Mouse (Mus musculus) myocyte (in vitro differentiated cells): ENCODE results near the gene Pex26. TPM values are rescaled to one million over a fixed set of nuclear protein-coding genes. Genes with fewer than 3 reads are reported as not detected.

Source experiments
- H3K27me3 ChIP-seq: one replicate; pipeline ENCODE4 v1.6.1; 2011; ENCODE audit not compliant: control insufficient read depth, insufficient read depth, insufficient read length
- H3K36me3 ChIP-seq: one replicate; pipeline ENCODE4 v1.6.1; 2011; ENCODE audit not compliant: control insufficient read depth, insufficient read depth
- H3K4me2 ChIP-seq: one replicate; pipeline ENCODE4 v1.6.1; 2011; ENCODE audit warnings: low read depth, control low read depth
- H3K4me3 ChIP-seq: one replicate; pipeline ENCODE4 v1.5.1; 2011; ENCODE audit warnings: mild to moderate bottlenecking, control low read depth, moderate library complexity
- H3K79me2 ChIP-seq: one replicate; pipeline ENCODE4 v1.6.1; 2011; ENCODE audit not compliant: control insufficient read depth, insufficient read depth
- H3ac ChIP-seq: one replicate; pipeline ENCODE4 v1.6.1; 2011; ENCODE audit not compliant: control insufficient read depth, insufficient read length
- CEBPB ChIP-seq: IDR thresholded peaks from 2 replicates; pipeline ENCODE4 v1.6.1; 2011; ENCODE audit warnings: mild to moderate bottlenecking, moderate library complexity; ENCODE audit not compliant: poor library complexity, insufficient read depth, severe bottlenecking
- E2F4 ChIP-seq: IDR thresholded peaks from one replicate; pipeline ENCODE4 v1.6.1; 2011; ENCODE audit warnings: mild to moderate bottlenecking, control low read depth, moderate library complexity; ENCODE audit not compliant: insufficient read depth
- MAX ChIP-seq: IDR thresholded peaks from one replicate; pipeline ENCODE4 v1.6.1; 2011; ENCODE audit warnings: low read depth, mild to moderate bottlenecking, control low read depth
- MYOD1 ChIP-seq, 3 experiments: IDR thresholded peaks; one replicate each; pipeline ENCODE4 v1.6.1; 2011; ENCODE audit warnings: control low read depth in 2 of 3, low read depth in 2 of 3, mild to moderate bottlenecking in 2 of 3, moderate library complexity in 1 of 3; ENCODE audit not compliant: insufficient read length in 2 of 3, control insufficient read depth in 1 of 3
- MYOG ChIP-seq, 3 experiments: IDR thresholded peaks; one replicate each; pipeline ENCODE4 v1.6.1; 2011; ENCODE audit warnings: control low read depth in 2 of 3, low read depth in 2 of 3, mild to moderate bottlenecking in 2 of 3; ENCODE audit not compliant: insufficient read length in 2 of 3, control insufficient read depth in 1 of 3, insufficient read depth in 1 of 3
- POLR2A ChIP-seq: IDR thresholded peaks from one replicate; pipeline ENCODE4 v1.6.1; 2011; ENCODE audit warnings: low read depth, mild to moderate bottlenecking, control low read depth, moderate library complexity; ENCODE audit not compliant: insufficient read length
- POLR2AphosphoS2 ChIP-seq: IDR thresholded peaks from one replicate; pipeline ENCODE4 v1.6.1; 2011; ENCODE audit warnings: low read depth, control low read depth; ENCODE audit not compliant: insufficient read length
- REST ChIP-seq: IDR thresholded peaks from one replicate; pipeline ENCODE4 v1.6.1; 2011; ENCODE audit warnings: mild to moderate bottlenecking, control low read depth, moderate library complexity; ENCODE audit not compliant: insufficient read depth, insufficient read length
- SRF ChIP-seq: IDR thresholded peaks from one replicate; pipeline ENCODE4 v1.6.1; 2011; ENCODE audit warnings: low read depth; ENCODE audit not compliant: control insufficient read depth, insufficient read length
- TCF12 ChIP-seq: IDR thresholded peaks from one replicate; pipeline ENCODE4 v1.6.1; 2011; ENCODE audit warnings: mild to moderate bottlenecking, control low read depth; ENCODE audit not compliant: poor library complexity, insufficient read depth, severe bottlenecking
- TCF3 ChIP-seq: IDR thresholded peaks from one replicate; pipeline ENCODE4 v1.6.1; 2011; ENCODE audit warnings: low read depth, control low read depth; ENCODE audit not compliant: insufficient read length
- USF1 ChIP-seq: IDR thresholded peaks from one replicate; pipeline ENCODE4 v1.6.1; 2011; ENCODE audit warnings: low read depth, mild to moderate bottlenecking, control low read depth, moderate library complexity
- polyA plus RNA-seq: library from polyadenylated mRNA; unstranded; fragments of >200 nt; fragmentation: generic; extraction: Trizol; gene quantifications from one replicate; pipeline ENCODE4 v1.2.1, GENCODE M21; 2012; ENCODE audit warnings: missing spikeins

The Pex26 gene
- polyA plus RNA-seq, 1 experiment = 2.0 TPM

DNA sequence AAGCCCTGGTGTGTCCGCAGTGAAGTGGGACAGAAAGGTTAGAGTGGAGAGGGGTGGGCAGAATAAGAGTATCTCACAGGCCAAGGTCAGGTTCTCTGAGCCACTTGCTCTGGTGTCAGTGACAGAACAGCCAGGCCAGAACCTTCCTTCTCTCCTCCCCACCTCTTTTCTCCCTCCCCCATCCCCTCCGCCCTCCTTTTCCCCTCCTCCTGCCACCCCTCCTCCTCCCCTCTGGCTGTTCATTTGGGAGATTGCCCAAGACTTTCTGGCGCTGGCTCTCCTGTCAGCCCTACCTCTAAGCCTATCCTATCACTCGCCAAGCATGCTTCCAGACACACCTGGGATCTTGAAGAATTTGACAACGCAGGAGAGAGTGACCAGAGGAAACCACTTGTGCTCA, 28.3 kb downstream of the Pex26 start:
- no peak for TF ChIP-seq TCF3
- no peak for TF ChIP-seq POLR2A
- no peak for TF ChIP-seq MAX
- no peak for TF ChIP-seq REST
- TF ChIP-seq POLR2AphosphoS2 = no peak
- no peak for TF ChIP-seq MYOG (IDR thresholded peaks at IDR 0.05; ENCODE audit: control insufficient read depth in 1 of 3, insufficient read depth in 1 of 3, insufficient read length in 2 of 3, low read depth in 2 of 3)
- TF ChIP-seq CEBPB = no peak
- no peak for TF ChIP-seq TCF12
- TF ChIP-seq MYOD1 (IDR thresholded peaks at IDR 0.05; ENCODE audit: control insufficient read depth in 1 of 3, insufficient read length in 2 of 3, low read depth in 2 of 3) = no peak
- TF ChIP-seq USF1 = no peak
- no peak for TF ChIP-seq SRF
- no peak for TF ChIP-seq E2F4
- no peak overlapping the region for H3K4me3 ChIP-seq
- no peak overlapping the region for H3ac ChIP-seq
- no peaks in the 10 kb centered on the region for H3K36me3 ChIP-seq
- H3K4me2 ChIP-seq = no peak overlapping the region
- no peaks in the 10 kb centered on the region for H3K79me2 ChIP-seq
- peaks cover 16% of the 10 kb centered on the region for H3K27me3 ChIP-seq

DNA sequence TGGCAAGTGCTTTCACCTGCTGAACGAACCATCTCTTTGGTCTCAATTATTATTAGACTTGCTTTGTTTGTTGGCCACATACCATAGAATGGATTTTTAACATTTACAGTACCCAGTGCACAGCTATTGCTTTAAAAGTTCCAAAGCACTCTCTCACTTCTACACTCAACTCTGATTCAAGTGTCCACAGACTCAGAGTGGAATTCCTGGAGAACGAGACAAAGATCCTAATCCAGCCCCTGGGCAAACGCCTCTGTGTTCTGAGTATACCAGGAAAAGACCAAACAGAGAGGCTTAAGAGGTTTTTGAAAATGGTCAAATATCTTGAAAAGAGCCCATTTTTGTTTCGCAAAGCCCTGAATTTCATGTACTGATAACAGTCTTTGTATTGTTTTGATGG, 29.5 kb downstream of the Pex26 start:
- H3K4me3 ChIP-seq = no peak overlapping the region
- no peak overlapping the region for H3ac ChIP-seq
- TF ChIP-seq CEBPB = no peak

DNA sequence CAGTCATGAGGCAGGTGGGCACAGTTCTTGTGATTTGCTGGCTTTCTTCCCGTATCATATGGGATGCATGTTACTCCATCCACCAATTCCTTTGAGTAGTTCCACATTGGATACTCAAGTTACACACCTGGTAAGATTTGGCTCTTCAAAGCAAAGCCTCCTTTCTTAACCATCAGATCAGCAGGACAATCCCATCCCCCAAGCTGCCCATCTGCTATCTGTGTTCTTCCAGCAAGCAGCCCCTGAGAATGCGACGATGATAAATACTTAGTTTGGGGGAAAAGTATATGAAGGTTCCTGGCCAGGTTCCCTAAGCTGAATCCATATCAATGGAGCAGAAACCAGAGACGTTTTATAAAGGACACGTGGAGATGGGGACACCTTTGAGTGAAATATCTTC, 30.8 kb downstream of the Pex26 start:
- Histone ChIP-seq H3K79me2 (no peaks in the 10 kb centered on the region), H3ac (no peak overlapping the region), H3K36me3 (no peaks in the 10 kb centered on the region), H3K4me3 (no peak overlapping the region), H3K27me3 (peaks cover 16% of the 10 kb centered on the region), H3K4me2 (no peak overlapping the region)
- TF ChIP-seq E2F4 (no peak), CEBPB (no peak), POLR2A (no peak), TCF12 (no peak), MAX (no peak), MYOD1 (IDR thresholded peaks at IDR 0.05; ENCODE audit: control insufficient read depth in 1 of 3, insufficient read length in 2 of 3, low read depth in 2 of 3) (no peak), SRF (no peak), REST (no peak), MYOG (IDR thresholded peaks at IDR 0.05; ENCODE audit: control insufficient read depth in 1 of 3, insufficient read depth in 1 of 3, insufficient read length in 2 of 3, low read depth in 2 of 3) (no peak), TCF3 (no peak), POLR2AphosphoS2 (no peak), USF1 (no peak)

More for the DNA sequence above, 29.5 kb downstream of the Pex26 start:
- peaks cover 16% of the 10 kb centered on the region for H3K27me3 ChIP-seq
- H3K4me2 ChIP-seq = no peak overlapping the region
- no peaks in the 10 kb centered on the region for H3K79me2 ChIP-seq
- no peaks in the 10 kb centered on the region for H3K36me3 ChIP-seq

DNA sequence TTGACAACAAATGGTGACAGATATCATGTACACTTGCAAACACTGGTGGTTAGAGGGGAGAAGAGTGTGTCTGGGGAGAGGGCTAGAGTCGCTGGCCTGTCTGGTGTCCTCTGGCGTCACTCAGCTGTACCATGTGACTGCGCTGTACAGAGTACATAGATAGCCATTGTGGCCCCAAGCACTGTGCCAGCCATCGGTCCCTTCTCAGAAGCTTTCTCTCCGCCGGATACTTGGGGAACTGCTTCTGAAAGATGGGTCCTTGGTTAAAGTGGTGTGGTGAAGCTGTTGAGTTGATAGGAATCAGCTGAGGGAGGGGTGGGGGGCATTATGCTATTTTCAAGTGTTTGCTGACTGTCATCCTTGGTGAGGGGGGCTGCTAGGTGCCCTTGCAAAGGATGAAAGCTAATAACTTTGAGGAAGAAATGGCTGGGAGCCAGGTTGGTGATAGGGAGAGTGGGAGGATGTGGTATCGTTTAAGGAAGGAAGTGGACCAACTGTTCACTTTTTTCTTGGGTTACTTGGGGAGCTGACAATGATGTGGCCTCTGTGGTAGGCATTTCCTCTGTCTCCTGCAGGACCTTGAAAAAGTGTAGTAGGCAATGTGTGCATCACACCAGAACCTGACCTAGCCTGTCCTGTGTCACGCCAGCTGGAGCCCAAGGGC, 31.3 kb downstream of the Pex26 start:
- peaks cover 16% of the 10 kb centered on the region for H3K27me3 ChIP-seq
- H3K4me2 ChIP-seq = no peak overlapping the region
- H3ac ChIP-seq = no peak overlapping the region
- no peak overlapping the region for H3K4me3 ChIP-seq
- H3K79me2 ChIP-seq = no peaks in the 10 kb centered on the region
- H3K36me3 ChIP-seq = no peaks in the 10 kb centered on the region
- TF ChIP-seq TCF3 (no peak), POLR2A (no peak), USF1 (no peak), TCF12 (no peak), POLR2AphosphoS2 (no peak), MYOD1 (IDR thresholded peaks at IDR 0.05; ENCODE audit: control insufficient read depth in 1 of 3, insufficient read length in 2 of 3, low read depth in 2 of 3) (no peak), E2F4 (no peak), MAX (no peak), MYOG (IDR thresholded peaks at IDR 0.05; ENCODE audit: control insufficient read depth in 1 of 3, insufficient read depth in 1 of 3, insufficient read length in 2 of 3, low read depth in 2 of 3) (no peak), REST (no peak), CEBPB (no peak), SRF (no peak)

DNA sequence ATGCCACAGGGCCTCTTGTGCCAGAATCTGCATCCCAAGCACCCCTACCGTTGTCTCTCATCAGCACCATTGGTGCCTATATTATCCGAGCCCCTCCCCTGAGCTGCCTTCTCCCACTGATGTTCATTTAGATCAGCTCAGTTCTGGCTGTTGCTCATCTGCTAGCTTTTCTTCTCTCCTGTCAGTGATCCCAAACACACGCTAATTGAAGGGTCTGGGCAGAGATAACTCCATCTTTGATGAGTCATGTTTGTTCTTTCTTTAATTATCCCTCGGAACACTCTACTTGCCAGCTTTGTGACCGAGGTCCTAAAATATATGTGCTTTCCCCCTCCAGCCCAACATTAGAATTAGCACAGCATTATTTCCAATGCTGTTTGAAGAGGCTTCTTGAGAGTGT, 31.9 kb downstream of the Pex26 start:
- Histone ChIP-seq H3K27me3 (peaks cover 18% of the 10 kb centered on the region), H3K4me3 (no peak overlapping the region), H3K79me2 (no peaks in the 10 kb centered on the region), H3K4me2 (no peak overlapping the region), H3K36me3 (no peaks in the 10 kb centered on the region), H3ac (no peak overlapping the region)
- TF ChIP-seq TCF3 (no peak), POLR2A (no peak), MYOG (IDR thresholded peaks at IDR 0.05; ENCODE audit: control insufficient read depth in 1 of 3, insufficient read depth in 1 of 3, insufficient read length in 2 of 3, low read depth in 2 of 3) (no peak), TCF12 (no peak), CEBPB (no peak), MAX (no peak), USF1 (no peak), MYOD1 (IDR thresholded peaks at IDR 0.05; ENCODE audit: control insufficient read depth in 1 of 3, insufficient read length in 2 of 3, low read depth in 2 of 3) (no peak), SRF (no peak), POLR2AphosphoS2 (no peak)
